Mouse (Mus musculus): ENCODE results near the gene Snx27.

DNA sequence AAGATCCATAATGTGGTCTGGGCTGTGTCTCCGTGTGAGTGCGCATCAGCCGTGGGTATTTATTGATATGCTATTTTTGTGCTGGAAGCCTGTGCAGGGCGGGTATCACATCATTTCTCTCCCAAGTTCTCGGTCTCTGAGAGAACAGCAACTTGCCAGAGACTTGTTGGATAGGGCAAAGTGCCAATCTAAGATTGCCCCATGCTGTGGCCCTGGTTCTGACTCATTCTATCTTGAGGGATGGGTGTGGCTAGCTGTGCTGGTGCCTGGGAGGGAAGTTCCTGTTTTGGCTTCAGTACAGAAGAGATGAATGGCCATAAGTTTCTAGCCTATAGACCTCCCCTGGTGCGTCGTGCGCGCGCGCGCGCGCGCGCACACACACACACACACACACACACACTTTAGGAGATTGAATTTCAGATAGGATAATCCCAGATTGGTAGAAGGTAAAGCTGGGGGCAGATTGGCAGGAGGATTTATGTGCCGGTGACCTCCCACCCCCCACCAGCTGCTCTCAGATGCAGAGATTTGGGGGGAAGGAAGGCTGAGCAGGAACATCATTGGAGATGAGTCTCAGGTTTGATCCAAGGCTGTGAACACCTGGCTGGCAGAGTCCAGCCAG is 99.6 kb downstream of the Snx27 start:
- TF ChIP-seq POLR2A (IDR thresholded peaks at IDR 0.05; ENCODE audit: insufficient read length, low read depth) (no peak), POLR2AphosphoS2 (IDR thresholded peaks at IDR 0.05; ENCODE audit: insufficient read length, low read depth) (no peak), USF1 (IDR thresholded peaks at IDR 0.05; ENCODE audit: low read depth) (no peak), E2F4 (IDR thresholded peaks at IDR 0.05; ENCODE audit: insufficient read depth) (no peak), CEBPB (IDR thresholded peaks at IDR 0.05; ENCODE audit: insufficient read depth, poor library complexity, severe bottlenecking) (peak; percentile 30; the same call in 1 of the 2 replicates), TCF12 (IDR thresholded peaks at IDR 0.05; ENCODE audit: insufficient read depth, poor library complexity, severe bottlenecking) (no peak), MAX (IDR thresholded peaks at IDR 0.05; ENCODE audit: low read depth) (no peak), MYOG (IDR thresholded peaks at IDR 0.05; ENCODE audit: control insufficient read depth in 1 of 3, insufficient read depth in 1 of 3, insufficient read length in 2 of 3, low read depth in 2 of 3) (no peak)
